Mouse (Mus musculus) myocyte (in vitro differentiated cells): Measurements from ENCODE around the gene Fbxl18. TPM values are rescaled to one million over a fixed set of nuclear protein-coding genes. Genes with fewer than 3 reads are reported as not detected.
"Not testable (repeated sequence)": the region's sequence is repeated elsewhere in the genome, so short reads cannot be mapped to it uniquely, and the experiment has no call there.

Source experiments
- H3K27me3 ChIP-seq: one replicate; pipeline ENCODE4 v1.6.1; 2011; ENCODE audit not compliant: control insufficient read depth, insufficient read depth, insufficient read length
- H3K36me3 ChIP-seq: one replicate; pipeline ENCODE4 v1.6.1; 2011; ENCODE audit not compliant: control insufficient read depth, insufficient read depth
- H3K4me2 ChIP-seq: one replicate; pipeline ENCODE4 v1.6.1; 2011; ENCODE audit warnings: low read depth, control low read depth
- H3K4me3 ChIP-seq: one replicate; pipeline ENCODE4 v1.5.1; 2011; ENCODE audit warnings: mild to moderate bottlenecking, control low read depth, moderate library complexity
- H3K79me2 ChIP-seq: one replicate; pipeline ENCODE4 v1.6.1; 2011; ENCODE audit not compliant: control insufficient read depth, insufficient read depth
- H3ac ChIP-seq: one replicate; pipeline ENCODE4 v1.6.1; 2011; ENCODE audit not compliant: control insufficient read depth, insufficient read length
- CEBPB ChIP-seq: IDR thresholded peaks from 2 replicates; pipeline ENCODE4 v1.6.1; 2011; ENCODE audit warnings: mild to moderate bottlenecking, moderate library complexity; ENCODE audit not compliant: poor library complexity, insufficient read depth, severe bottlenecking
- E2F4 ChIP-seq: IDR thresholded peaks from one replicate; pipeline ENCODE4 v1.6.1; 2011; ENCODE audit warnings: mild to moderate bottlenecking, control low read depth, moderate library complexity; ENCODE audit not compliant: insufficient read depth
- MAX ChIP-seq: IDR thresholded peaks from one replicate; pipeline ENCODE4 v1.6.1; 2011; ENCODE audit warnings: low read depth, mild to moderate bottlenecking, control low read depth
- MYOD1 ChIP-seq, 3 experiments: IDR thresholded peaks; one replicate each; pipeline ENCODE4 v1.6.1; 2011; ENCODE audit warnings: control low read depth in 2 of 3, low read depth in 2 of 3, mild to moderate bottlenecking in 2 of 3, moderate library complexity in 1 of 3; ENCODE audit not compliant: insufficient read length in 2 of 3, control insufficient read depth in 1 of 3
- MYOG ChIP-seq, 3 experiments: IDR thresholded peaks; one replicate each; pipeline ENCODE4 v1.6.1; 2011; ENCODE audit warnings: control low read depth in 2 of 3, low read depth in 2 of 3, mild to moderate bottlenecking in 2 of 3; ENCODE audit not compliant: insufficient read length in 2 of 3, control insufficient read depth in 1 of 3, insufficient read depth in 1 of 3
- POLR2A ChIP-seq: IDR thresholded peaks from one replicate; pipeline ENCODE4 v1.6.1; 2011; ENCODE audit warnings: low read depth, mild to moderate bottlenecking, control low read depth, moderate library complexity; ENCODE audit not compliant: insufficient read length
- POLR2AphosphoS2 ChIP-seq: IDR thresholded peaks from one replicate; pipeline ENCODE4 v1.6.1; 2011; ENCODE audit warnings: low read depth, control low read depth; ENCODE audit not compliant: insufficient read length
- REST ChIP-seq: IDR thresholded peaks from one replicate; pipeline ENCODE4 v1.6.1; 2011; ENCODE audit warnings: mild to moderate bottlenecking, control low read depth, moderate library complexity; ENCODE audit not compliant: insufficient read depth, insufficient read length
- SRF ChIP-seq: IDR thresholded peaks from one replicate; pipeline ENCODE4 v1.6.1; 2011; ENCODE audit warnings: low read depth; ENCODE audit not compliant: control insufficient read depth, insufficient read length
- TCF12 ChIP-seq: IDR thresholded peaks from one replicate; pipeline ENCODE4 v1.6.1; 2011; ENCODE audit warnings: mild to moderate bottlenecking, control low read depth; ENCODE audit not compliant: poor library complexity, insufficient read depth, severe bottlenecking
- TCF3 ChIP-seq: IDR thresholded peaks from one replicate; pipeline ENCODE4 v1.6.1; 2011; ENCODE audit warnings: low read depth, control low read depth; ENCODE audit not compliant: insufficient read length
- USF1 ChIP-seq: IDR thresholded peaks from one replicate; pipeline ENCODE4 v1.6.1; 2011; ENCODE audit warnings: low read depth, mild to moderate bottlenecking, control low read depth, moderate library complexity
- polyA plus RNA-seq: library from polyadenylated mRNA; unstranded; fragments of >200 nt; fragmentation: generic; extraction: Trizol; gene quantifications from one replicate; pipeline ENCODE4 v1.2.1, GENCODE M21; 2012; ENCODE audit warnings: missing spikeins

Gene Fbxl18
- polyA plus RNA-seq, 1 experiment: 7.6 TPM

DNA sequence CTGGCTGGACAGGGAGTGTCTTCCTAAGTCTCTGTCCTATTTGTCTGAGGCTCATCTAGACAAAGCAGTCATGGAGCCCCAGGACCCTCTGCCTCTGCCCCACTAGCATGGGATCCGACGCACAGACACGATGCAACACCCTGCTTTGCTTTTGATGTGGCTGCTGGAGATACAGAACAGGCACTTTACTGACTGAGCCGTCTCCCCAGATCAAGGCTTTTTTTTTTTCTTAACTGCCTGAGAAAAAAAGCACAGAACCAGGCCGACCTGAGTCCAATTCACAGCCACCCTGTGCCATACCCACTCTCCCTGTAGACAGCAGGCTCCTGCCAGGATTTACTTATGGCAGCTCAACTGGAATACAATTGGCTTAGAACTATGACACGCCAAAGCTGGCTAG lies 3.8 kb downstream of the Fbxl18 start:
- H3K4me3 ChIP-seq: no peak overlapping the region
- H3K36me3 ChIP-seq: no peaks in the 10 kb centered on the region
- H3ac ChIP-seq: no peak overlapping the region
- no peak for TF ChIP-seq TCF3
- TF ChIP-seq E2F4: no peak
- TF ChIP-seq TCF12: no peak
- no peak for TF ChIP-seq POLR2AphosphoS2
- no peak for TF ChIP-seq POLR2A
- TF ChIP-seq MYOD1 (IDR thresholded peaks at IDR 0.05; ENCODE audit: control insufficient read depth in 1 of 3, insufficient read length in 2 of 3, low read depth in 2 of 3): no peak
- TF ChIP-seq CEBPB: no peak
- no peak for TF ChIP-seq REST
- no peak for TF ChIP-seq MYOG (IDR thresholded peaks at IDR 0.05; ENCODE audit: control insufficient read depth in 1 of 3, insufficient read depth in 1 of 3, insufficient read length in 2 of 3, low read depth in 2 of 3)
- TF ChIP-seq USF1: no peak
- no peak for TF ChIP-seq SRF
- no peak for TF ChIP-seq MAX
- peaks cover 20% of the 10 kb centered on the region for H3K79me2 ChIP-seq
- no peaks in the 10 kb centered on the region for H3K27me3 ChIP-seq
- H3K4me2 ChIP-seq: no peak overlapping the region

DNA sequence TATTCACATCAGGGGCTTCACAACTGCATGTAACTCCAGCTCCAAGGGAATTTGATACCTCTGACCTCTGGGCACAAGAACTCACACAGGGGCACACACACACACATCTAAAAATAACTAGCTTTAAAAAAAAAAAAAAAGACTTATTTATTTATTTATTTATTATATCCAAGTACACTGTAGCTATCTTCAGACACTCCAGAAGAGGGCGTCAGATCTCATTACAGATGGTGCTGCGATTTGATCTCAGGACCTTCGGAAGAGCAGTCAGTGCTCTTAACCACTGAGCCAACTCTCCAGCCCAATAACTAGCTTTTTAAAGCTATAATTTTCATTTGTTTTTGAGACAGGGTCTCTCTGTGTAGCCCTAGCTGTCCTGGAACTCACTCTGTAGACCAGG lies 7.7 kb downstream of the Fbxl18 start:
- not testable (repeated sequence) for H3K27me3 ChIP-seq, H3K36me3 ChIP-seq, H3ac ChIP-seq, H3K4me3 ChIP-seq, H3K4me2 ChIP-seq, H3K79me2 ChIP-seq

DNA sequence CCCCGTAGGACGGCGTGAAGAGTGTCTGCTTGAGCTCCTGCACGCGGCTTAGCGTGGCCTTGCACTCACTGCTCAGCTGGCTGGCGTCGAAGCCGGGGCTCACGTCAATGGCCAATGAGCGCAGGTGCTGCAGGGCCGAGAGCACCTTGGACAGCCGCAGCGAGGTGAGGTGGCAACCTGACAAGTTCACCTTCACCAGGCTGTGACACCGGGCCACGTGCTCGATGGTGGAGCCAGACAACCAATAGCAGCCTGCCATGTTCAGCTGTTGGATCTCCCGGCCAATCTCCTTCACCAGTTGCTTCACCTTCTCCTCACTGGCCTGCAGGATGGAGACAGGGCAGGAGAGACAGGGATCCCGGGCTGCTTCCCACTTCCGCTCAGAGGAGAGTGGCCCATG lies 8.5 kb downstream of the Fbxl18 start:
- no peaks in the 10 kb centered on the region for H3K36me3 ChIP-seq
- no peak for TF ChIP-seq MAX
- no peak for TF ChIP-seq POLR2A
- no peak for TF ChIP-seq E2F4
- TF ChIP-seq REST: no peak
- TF ChIP-seq POLR2AphosphoS2: no peak
- TF ChIP-seq MYOD1 (IDR thresholded peaks at IDR 0.05; ENCODE audit: control insufficient read depth in 1 of 3, insufficient read length in 2 of 3, low read depth in 2 of 3): no peak
- TF ChIP-seq TCF12: no peak
- TF ChIP-seq SRF: no peak
- no peak for TF ChIP-seq MYOG (IDR thresholded peaks at IDR 0.05; ENCODE audit: control insufficient read depth in 1 of 3, insufficient read depth in 1 of 3, insufficient read length in 2 of 3, low read depth in 2 of 3)
- TF ChIP-seq CEBPB: no peak
- no peak for TF ChIP-seq TCF3
- TF ChIP-seq USF1: no peak
- H3K79me2 ChIP-seq: no peaks in the 10 kb centered on the region
- no peak overlapping the region for H3ac ChIP-seq
- no peak overlapping the region for H3K4me3 ChIP-seq
- no peaks in the 10 kb centered on the region for H3K27me3 ChIP-seq
- H3K4me2 ChIP-seq: no peak overlapping the region

DNA sequence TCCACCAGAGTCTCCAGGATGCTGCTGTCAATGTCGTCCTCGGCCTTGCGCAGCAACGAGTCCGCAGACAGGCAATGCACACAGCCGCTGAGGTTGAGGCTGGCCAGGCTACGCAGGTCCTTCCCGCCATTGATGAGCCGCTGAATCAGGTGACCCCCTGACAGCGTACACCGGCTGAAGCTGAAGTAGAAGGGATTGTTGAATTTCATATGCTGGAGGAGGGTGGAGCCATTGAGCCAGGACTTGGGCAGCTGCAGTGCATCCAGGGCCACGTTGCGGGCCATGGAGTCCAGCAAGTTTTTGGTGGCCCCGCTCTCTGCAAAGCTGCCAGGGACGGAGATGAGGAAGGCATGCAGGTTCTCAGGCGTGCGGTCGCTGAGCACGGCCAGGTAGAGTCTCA lies 9.0 kb downstream of the Fbxl18 start:
- Histone ChIP-seq H3K4me2 (no peak overlapping the region), H3ac (no peak overlapping the region), H3K79me2 (no peaks in the 10 kb centered on the region), H3K27me3 (no peaks in the 10 kb centered on the region), H3K36me3 (no peaks in the 10 kb centered on the region), H3K4me3 (no peak overlapping the region)
- TF ChIP-seq MYOD1 (IDR thresholded peaks at IDR 0.05; ENCODE audit: control insufficient read depth in 1 of 3, insufficient read length in 2 of 3, low read depth in 2 of 3) (no peak), CEBPB (no peak), USF1 (no peak), TCF12 (no peak), MAX (no peak), E2F4 (no peak)

DNA sequence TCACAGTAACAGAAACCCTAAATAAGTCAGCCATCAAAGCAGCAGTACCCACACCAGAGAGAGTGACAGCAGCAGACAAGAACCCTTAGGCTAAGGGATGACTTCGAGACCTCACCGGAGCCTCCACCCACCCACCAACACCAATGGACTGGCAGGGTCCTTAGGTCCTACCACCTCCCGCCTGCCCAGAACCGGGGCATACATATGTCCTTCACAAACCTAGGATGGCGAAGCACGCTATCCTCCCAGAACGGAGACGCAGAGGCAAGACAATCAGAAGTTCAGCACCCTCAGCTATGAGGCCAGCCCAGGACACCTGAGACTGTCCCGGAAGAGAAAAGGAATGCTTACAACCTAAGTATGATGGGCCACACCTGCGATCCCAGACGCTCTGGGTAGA lies 12.8 kb downstream of the Fbxl18 start:
- Histone ChIP-seq H3ac (no peak overlapping the region), H3K36me3 (peaks cover 5% of the 10 kb centered on the region), H3K4me3 (no peak overlapping the region), H3K4me2 (no peak overlapping the region), H3K27me3 (no peaks in the 10 kb centered on the region), H3K79me2 (no peaks in the 10 kb centered on the region)
- TF ChIP-seq MYOD1 (IDR thresholded peaks at IDR 0.05; ENCODE audit: control insufficient read depth in 1 of 3, insufficient read length in 2 of 3, low read depth in 2 of 3) (no peak), USF1 (no peak), TCF3 (no peak), E2F4 (no peak), CEBPB (no peak)

DNA sequence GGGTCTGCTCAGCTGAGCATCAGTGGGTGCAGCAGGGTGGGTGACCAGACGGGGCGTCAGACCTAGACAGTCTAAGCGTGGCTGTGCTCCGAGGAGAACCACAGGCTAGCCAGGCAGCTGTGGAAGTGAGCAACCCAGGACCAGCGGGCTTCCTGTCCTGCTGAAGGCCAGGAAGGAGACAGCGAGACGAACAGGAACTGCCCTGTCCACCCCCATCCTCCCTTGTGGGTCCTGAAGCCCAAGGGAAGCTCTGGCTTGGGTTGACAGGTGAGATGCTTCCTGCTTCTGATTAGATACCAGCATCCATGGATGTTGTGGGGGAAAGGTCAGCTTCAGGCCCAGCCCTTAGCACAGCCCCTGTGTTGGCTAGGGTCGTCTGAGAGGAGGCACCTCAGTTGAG lies 13.3 kb downstream of the Fbxl18 start:
- no peaks in the 10 kb centered on the region for H3K79me2 ChIP-seq
- no peak overlapping the region for H3K4me3 ChIP-seq
- TF ChIP-seq TCF12 (no peak), POLR2A (no peak), MYOG (IDR thresholded peaks at IDR 0.05; ENCODE audit: control insufficient read depth in 1 of 3, insufficient read depth in 1 of 3, insufficient read length in 2 of 3, low read depth in 2 of 3) (no peak), MYOD1 (IDR thresholded peaks at IDR 0.05; ENCODE audit: control insufficient read depth in 1 of 3, insufficient read length in 2 of 3, low read depth in 2 of 3) (no peak), SRF (no peak), USF1 (no peak), REST (no peak), MAX (no peak), TCF3 (no peak), POLR2AphosphoS2 (no peak), CEBPB (no peak), E2F4 (no peak)
- H3K36me3 ChIP-seq: peaks cover 5% of the 10 kb centered on the region
- no peak overlapping the region for H3K4me2 ChIP-seq
- no peak overlapping the region for H3ac ChIP-seq
- H3K27me3 ChIP-seq: no peaks in the 10 kb centered on the region
